Mouse (Mus musculus) MEL (cell line): ENCODE measurements around the gene Aldh3b3. TPM values are rescaled to one million over a fixed set of nuclear protein-coding genes. Genes with fewer than 3 reads are reported as not detected.

Source experiments
- DNase-seq: peaks from one replicate; pipeline ENCODE4 v3.0.0; 2011; ENCODE audit warnings: low read depth, low spot score
- H3K27ac ChIP-seq: 2 replicates; pipeline ENCODE4 v1.5.1; 2012; ENCODE audit warnings: low read depth, mild to moderate bottlenecking, control low read depth, low read length, moderate library complexity; ENCODE audit not compliant: control insufficient read depth
- H3K27me3 ChIP-seq, 2 experiments: fragments of 150-350 bp in 1 of 2; sonication (generic) in 1 of 2; 2 replicates each; pipeline ENCODE4 v1.6.1; 2012; ENCODE audit warnings: low read length in 2 of 2, mild to moderate bottlenecking in 2 of 2, improper control_type of control experiment in 1 of 2, moderate library complexity in 1 of 2; ENCODE audit not compliant: insufficient read depth in 2 of 2, control insufficient read depth in 1 of 2
- H3K36me3 ChIP-seq, 2 experiments: 2 replicates each; pipeline ENCODE4 v1.6.1; 2012 to 2014; ENCODE audit warnings: low read length in 2 of 2, improper control_type of control experiment in 1 of 2, inconsistent platforms in 1 of 2, mild to moderate bottlenecking in 1 of 2; ENCODE audit not compliant: insufficient read depth in 2 of 2, control insufficient read depth in 1 of 2
- H3K4me1 ChIP-seq, 2 experiments: fragments of 150-350 bp in 1 of 2; sonication (generic) in 1 of 2; 2 replicates each; pipeline ENCODE4 v1.6.1; 2012; ENCODE audit warnings: low read length in 2 of 2, improper control_type of control experiment in 1 of 2, mild to moderate bottlenecking in 1 of 2; ENCODE audit not compliant: insufficient read depth in 2 of 2, control insufficient read depth in 1 of 2
- H3K4me3 ChIP-seq, 2 experiments: fragments of 150-350 bp in 1 of 2; sonication (generic) in 1 of 2; 2 replicates each; pipeline ENCODE4 v1.5.1; 2012; ENCODE audit warnings: low read depth in 2 of 2, low read length in 2 of 2, mild to moderate bottlenecking in 2 of 2, moderate library complexity in 2 of 2, control low read depth in 1 of 2, improper control_type of control experiment in 1 of 2; ENCODE audit not compliant: control insufficient read depth in 1 of 2, insufficient read depth in 1 of 2
- H3K79me2 ChIP-seq: 2 replicates; pipeline ENCODE4 v1.6.1; 2012; ENCODE audit warnings: mild to moderate bottlenecking, low read length, moderate library complexity; ENCODE audit not compliant: control insufficient read depth, poor library complexity, insufficient read depth
- H3K9ac ChIP-seq: 2 replicates; pipeline ENCODE4 v1.6.1; 2012; ENCODE audit warnings: low read depth, mild to moderate bottlenecking, control low read depth, low read length, moderate library complexity; ENCODE audit not compliant: control insufficient read depth, poor library complexity, severe bottlenecking
- H3K9me3 ChIP-seq: fragments of 150-350 bp; sonication (generic); replicated peaks from 2 replicates; pipeline ENCODE4 v1.6.1; 2012; ENCODE audit warnings: mild to moderate bottlenecking, low read length, improper control_type of control experiment, moderate library complexity; ENCODE audit not compliant: insufficient read depth
- BHLHE40 ChIP-seq: IDR thresholded peaks from 2 replicates; pipeline ENCODE4 v1.6.1; 2012; ENCODE audit warnings: low read depth, mild to moderate bottlenecking, inconsistent platforms, low read length, improper control_type of control experiment, borderline replicate concordance
- CHD1 ChIP-seq: IDR thresholded peaks from 2 replicates; pipeline ENCODE4 v1.6.1; 2012; ENCODE audit warnings: low read depth, mild to moderate bottlenecking, inconsistent platforms, low read length, improper control_type of control experiment
- CHD2 ChIP-seq: IDR thresholded peaks from 2 replicates; pipeline ENCODE4 v1.6.1; 2011; ENCODE audit warnings: low read length, improper control_type of control experiment
- CTCF ChIP-seq, 3 experiments: IDR thresholded peaks in 2 of 3; conservative IDR thresholded peaks in 1 of 3; 2 replicates each; pipeline ENCODE4 v1.5.1; 2011 to 2012; ENCODE audit warnings: low read length in 3 of 3, low read depth in 2 of 3, mild to moderate bottlenecking in 2 of 3, improper control_type of control experiment in 1 of 3, inconsistent platforms in 1 of 3, mixed read lengths in 1 of 3, moderate library complexity in 1 of 3; ENCODE audit not compliant: control insufficient read depth in 1 of 3, insufficient read depth in 1 of 3, poor library complexity in 1 of 3, severe bottlenecking in 1 of 3
- E2F4 ChIP-seq: IDR thresholded peaks from 2 replicates; pipeline ENCODE4 v1.6.1; 2011; ENCODE audit warnings: low read depth, low read length, improper control_type of control experiment, borderline replicate concordance
- ELF1 ChIP-seq: IDR thresholded peaks from 2 replicates; pipeline ENCODE4 v1.6.1; 2014; ENCODE audit warnings: low read depth, mild to moderate bottlenecking, inconsistent platforms, low read length, improper control_type of control experiment, moderate library complexity
- EP300 ChIP-seq, 2 experiments: IDR thresholded peaks; 2 replicates each; pipeline ENCODE4 v1.6.1; 2011; ENCODE audit warnings: improper control_type of control experiment in 2 of 2, low read length in 2 of 2, low read depth in 1 of 2, mild to moderate bottlenecking in 1 of 2
- ETS1 ChIP-seq: IDR thresholded peaks from 2 replicates; pipeline ENCODE4 v1.6.1; 2012; ENCODE audit warnings: low read depth, mild to moderate bottlenecking, inconsistent platforms, low read length, improper control_type of control experiment, moderate library complexity
- GABPA ChIP-seq: IDR thresholded peaks from 2 replicates; pipeline ENCODE4 v1.6.1; 2012; ENCODE audit warnings: low read depth, mild to moderate bottlenecking, inconsistent platforms, low read length, improper control_type of control experiment, moderate library complexity
- HCFC1 ChIP-seq: IDR thresholded peaks from 2 replicates; pipeline ENCODE4 v1.6.1; 2012; ENCODE audit warnings: low read depth, mild to moderate bottlenecking, inconsistent platforms, low read length, improper control_type of control experiment, moderate library complexity
- JUND ChIP-seq: IDR thresholded peaks from 2 replicates; pipeline ENCODE4 v1.6.1; 2011; ENCODE audit warnings: low read depth, mild to moderate bottlenecking, improper control_type of control experiment, low read length
- KAT2A ChIP-seq: conservative IDR thresholded peaks from 2 replicates; pipeline ENCODE4 v1.6.1; 2012; ENCODE audit warnings: low read depth, low read length, improper control_type of control experiment, inconsistent platforms
- MAFK ChIP-seq: IDR thresholded peaks from 2 replicates; pipeline ENCODE4 v1.6.1; 2011; ENCODE audit warnings: low read depth, mild to moderate bottlenecking, low read length, improper control_type of control experiment, borderline replicate concordance
- MAX ChIP-seq: IDR thresholded peaks from 2 replicates; pipeline ENCODE4 v1.6.1; 2011; ENCODE audit warnings: low read length, improper control_type of control experiment
- MEF2A ChIP-seq: IDR thresholded peaks from 2 replicates; pipeline ENCODE4 v1.6.1; 2014; ENCODE audit warnings: low read depth, mild to moderate bottlenecking, inconsistent platforms, low read length, improper control_type of control experiment; ENCODE audit not compliant: poor library complexity, insufficient replicate concordance, severe bottlenecking; ENCODE audit errors: extremely low read depth
- MXI1 ChIP-seq: IDR thresholded peaks from 2 replicates; pipeline ENCODE4 v1.6.1; 2011; ENCODE audit warnings: mild to moderate bottlenecking, low read depth, low read length, improper control_type of control experiment
- MYB ChIP-seq: IDR thresholded peaks from 2 replicates; pipeline ENCODE4 v1.6.1; 2011; ENCODE audit warnings: mild to moderate bottlenecking, low read depth, low read length, improper control_type of control experiment
- MYC ChIP-seq: IDR thresholded peaks from 2 replicates; pipeline ENCODE4 v1.6.1; 2011; ENCODE audit warnings: low read depth, mild to moderate bottlenecking, low read length, improper control_type of control experiment, moderate library complexity
- NELFE ChIP-seq: IDR thresholded peaks from 2 replicates; pipeline ENCODE4 v1.6.1; 2011; ENCODE audit warnings: low read depth, low read length, improper control_type of control experiment
- POLR2A ChIP-seq, 2 experiments: IDR thresholded peaks; 2 replicates each; pipeline ENCODE4 v1.6.1; 2011 to 2012; ENCODE audit warnings: low read length in 2 of 2, mild to moderate bottlenecking in 2 of 2, control low read depth in 1 of 2, improper control_type of control experiment in 1 of 2, low read depth in 1 of 2, moderate library complexity in 1 of 2; ENCODE audit not compliant: control insufficient read depth in 1 of 2, insufficient read depth in 1 of 2, poor library complexity in 1 of 2
- POLR2AphosphoS5 ChIP-seq: IDR thresholded peaks from 2 replicates; pipeline ENCODE4 v1.6.1; 2012; ENCODE audit warnings: low read depth, borderline replicate concordance, mild to moderate bottlenecking, inconsistent platforms, low read length, moderate library complexity, mixed read lengths
- SIN3A ChIP-seq: IDR thresholded peaks from 2 replicates; pipeline ENCODE4 v1.6.1; 2012; ENCODE audit warnings: low read length, improper control_type of control experiment, inconsistent platforms
- SMC3 ChIP-seq: IDR thresholded peaks from 2 replicates; pipeline ENCODE4 v1.6.1; 2011; ENCODE audit warnings: low read depth, low read length, improper control_type of control experiment
- TCF12 ChIP-seq: IDR thresholded peaks from 2 replicates; pipeline ENCODE4 v1.6.1; 2014; ENCODE audit warnings: low read depth, mild to moderate bottlenecking, inconsistent platforms, low read length, improper control_type of control experiment, moderate library complexity
- USF1 ChIP-seq: IDR thresholded peaks from 2 replicates; pipeline ENCODE4 v1.6.1; 2014; ENCODE audit warnings: low read depth, mild to moderate bottlenecking, inconsistent platforms, low read length, improper control_type of control experiment, moderate library complexity
- polyA plus RNA-seq, 2 experiments: library from polyadenylated mRNA; stranded (reverse) in 1 of 2; unstranded in 1 of 2; fragments of >175 nt in 1 of 2; fragments of >200 nt in 1 of 2; gene quantifications; 2 replicates each; pipeline versions ENCODE4 v1.2.1 to v1.2.4; 2012; ENCODE audit warnings: low replicate concordance in 2 of 2, low read depth in 1 of 2; ENCODE audit not compliant: insufficient read length in 2 of 2, insufficient read depth in 1 of 2, missing spikeins in 1 of 2
- total RNA-seq: library from RNA; depleted of rRNA; stranded (reverse); fragments of 300-350 nt; gene quantifications from 2 replicates; pipeline ENCODE4 v1.2.3, GENCODE M21; 2012

The Aldh3b3 gene
- total and polyA plus RNA-seq, 3 experiments: not detected

GRCm38 (mm10) chr19:4013066-4013465 is 54.6 kb downstream of the Aldh3b3 start:
- peaks cover 0 to 7% of the 10 kb centered on the region in 2 experiments; a peak in 2 of 4 replicates for H3K4me1 ChIP-seq
- peaks cover 0 to 8% of the 10 kb centered on the region in 2 experiments; a peak in 2 of 4 replicates for H3K36me3 ChIP-seq
- H3K9me3 ChIP-seq: no peaks in the 10 kb centered on the region
- H3K4me3 ChIP-seq: peak overlapping the region; percentile 42 to 88
- TF ChIP-seq HCFC1: no peak
- 0 out of 2 replicates have a peak, but pooled peaks have one; percentile 1 for TF ChIP-seq BHLHE40
- TF ChIP-seq CHD2: no peak
- no peak for TF ChIP-seq MEF2A
- TF ChIP-seq MAFK: no peak
- TF ChIP-seq ETS1: 0 out of 2 replicates have a peak, but pooled peaks have one; percentile 6
- no peak for TF ChIP-seq SMC3
- TF ChIP-seq CHD1: no peak
- no peak for TF ChIP-seq TCF12
- no peak for TF ChIP-seq SIN3A
- TF ChIP-seq ELF1: no peak
- DNase-seq: no peak
- H3K9ac ChIP-seq: peak overlapping the region; percentile 70
- peaks cover 10% of the 10 kb centered on the region for H3K79me2 ChIP-seq
- H3K27ac ChIP-seq: peak overlapping the region; percentile 26; the same call in 1 of the 2 replicates
- no peaks in the 10 kb centered on the region for H3K27me3 ChIP-seq

- Histone ChIP-seq H3K4me1 (peaks cover 0 to 10% of the 10 kb centered on the region in 2 experiments; a peak in 2 of 4 replicates), H3K9ac (no peak overlapping the region), H3K9me3 (no peaks in the 10 kb centered on the region), H3K27me3 (no peaks in the 10 kb centered on the region), H3K4me3 (no peak overlapping the region), H3K27ac (no peak overlapping the region), H3K79me2 (peaks cover 10% of the 10 kb centered on the region), H3K36me3 (peaks cover 0 to 8% of the 10 kb centered on the region in 2 experiments; a peak in 2 of 4 replicates)
- no peak for TF ChIP-seq POLR2A (IDR thresholded peaks at IDR 0.05; ENCODE audit: control insufficient read depth in 1 of 2, insufficient read depth in 1 of 2, low read depth in 1 of 2, low read length in 2 of 2, poor library complexity in 1 of 2)
- no peak for TF ChIP-seq MYC
- TF ChIP-seq GABPA: no peak
- no peak for TF ChIP-seq E2F4
- no peak for TF ChIP-seq POLR2AphosphoS5
- no peak for TF ChIP-seq HCFC1
- TF ChIP-seq MYB: no peak
- TF ChIP-seq BHLHE40: no peak
- TF ChIP-seq TCF12: no peak
- no peak for TF ChIP-seq JUND
- TF ChIP-seq MXI1: no peak
- TF ChIP-seq ELF1: no peak
- TF ChIP-seq NELFE: no peak
- TF ChIP-seq MAX: no peak
- TF ChIP-seq CTCF (IDR thresholded peaks at IDR 0.05 in 2 of 3, conservative IDR thresholded peaks at IDR 0.05 in 1 of 3; ENCODE audit: control insufficient read depth in 1 of 3, insufficient read depth in 1 of 3, low read depth in 2 of 3, low read length in 3 of 3, poor library complexity in 1 of 3, severe bottlenecking in 1 of 3): no peak
- no peak for TF ChIP-seq KAT2A
- no peak for TF ChIP-seq USF1
- TF ChIP-seq EP300 (IDR thresholded peaks at IDR 0.05; ENCODE audit: low read depth in 1 of 2, low read length in 2 of 2): no peak
- DNase-seq: no peak
Observed at GRCm38 (mm10) chr19:4014802-4015201, 56.4 kb downstream of the Aldh3b3 start.
